Mouse (Mus musculus) gastrocnemius, adult 2 months (tissue): ENCODE data around the gene Cmtm4. TPM values are rescaled to one million over a fixed set of nuclear protein-coding genes. Genes with fewer than 3 reads are reported as not detected.
A peak's percentile ranks its signal among the peaks of the same experiment; 100 is the strongest.

Source experiments
- DNase-seq: peaks from one replicate; pipeline ENCODE4 v3.0.0; 2022
- H3K27ac ChIP-seq: fragments of 200-600 bp; 2 replicates; pipeline ENCODE4 v1.8.1; 2022; ENCODE audit warnings: mild to moderate bottlenecking
- H3K4me3 ChIP-seq: fragments of 200-600 bp; 2 replicates; pipeline ENCODE4 v1.8.1; 2022; ENCODE audit warnings: mild to moderate bottlenecking, moderate library complexity
- CTCF ChIP-seq: fragments of 200-600 bp; IDR thresholded peaks from 2 replicates; pipeline ENCODE4 v1.8.1; 2022; ENCODE audit warnings: antibody characterized with exemption, mild to moderate bottlenecking, moderate library complexity
- intact Hi-C: fragments of 180-260 bp; cut with DNase I; formaldehyde crosslinking; loops from one replicate; pipeline ENCODE4 v1.15.1; 2025
- long read RNA-seq, 2 experiments: library from polyadenylated mRNA; stranded (forward); transcript quantifications; one replicate each; pipeline ENCODE4 v2.0.0; 2021
- total RNA-seq, 2 experiments: library from RNA; stranded (reverse); gene quantifications; 2 replicates each; pipeline ENCODE4 v1.2.3; 2021

The Cmtm4 gene
- total RNA-seq, result 1 to 10 TPM; 3.9 to 5.7 TPM
- long read RNA-seq, experiment 1, full-length matches to known transcripts, result 3 of 7 reads
- long read RNA-seq, experiment 1, partial matches to known transcripts, result 0 of 7 reads
- long read RNA-seq, experiment 1, other reads (novel, unspliced or antisense), result 4 of 7 reads
- long read RNA-seq, experiment 2, full-length matches to known transcripts, result 1 of 2 reads
- long read RNA-seq, experiment 2, partial matches to known transcripts, result 0 of 2 reads
- long read RNA-seq, experiment 2, other reads (novel, unspliced or antisense), result 1 of 2 reads

DNA sequence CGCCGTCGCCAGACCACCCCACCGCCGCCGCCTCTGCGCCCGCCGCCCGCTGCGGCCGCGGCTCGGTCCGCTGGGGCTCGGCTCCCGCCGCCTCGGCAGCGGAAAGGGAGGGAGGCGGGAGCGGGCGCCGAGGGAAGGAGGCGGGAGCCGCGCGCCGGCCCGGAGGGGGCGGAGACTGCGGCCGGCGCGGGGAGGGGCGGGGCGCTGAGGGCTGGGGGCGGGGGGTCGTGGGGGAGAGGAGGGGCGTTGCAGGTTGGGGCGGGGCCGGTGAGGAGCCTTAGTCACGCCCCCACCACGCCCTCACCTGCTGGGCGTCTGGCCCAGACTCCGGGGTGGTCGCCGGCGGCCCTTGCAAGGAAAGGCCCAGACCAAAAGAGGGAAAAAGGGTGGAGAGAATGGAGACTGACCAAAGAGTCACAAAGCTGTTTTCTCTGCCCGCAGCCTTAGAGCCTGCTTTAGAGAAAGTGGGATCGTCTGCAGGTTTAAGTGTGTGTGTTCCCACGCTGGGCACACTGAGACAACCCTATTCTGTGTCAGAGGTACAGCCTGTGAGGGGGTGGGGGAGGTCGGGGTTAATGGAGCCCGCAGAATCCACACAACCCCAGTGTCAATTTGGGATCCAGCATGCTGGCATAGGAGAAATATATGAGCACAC is at the start of gene Cmtm4:
Cmtm4 (minus strand) TSS at position 105 of the 655 bp plus-strand sequence.
- TF ChIP-seq CTCF, result no peak
- intact Hi-C loops, result loop anchor here (5.0 kb wide), 1 partner anchor 36 kb away; no protein-coding TSS in a partner anchor
- peak; percentile 83 for DNase-seq
- H3K27ac ChIP-seq, result peak within 1 kb of the TSS; percentile 85
- H3K4me3 ChIP-seq, result peak within 1 kb of the TSS; percentile 89

- no peak overlapping the region for H3K4me3 ChIP-seq
- intact Hi-C loops, result no loop called here
- no peak for DNase-seq
- H3K27ac ChIP-seq, result no peak overlapping the region
- no peak for TF ChIP-seq CTCF
These were observed 49.6 kb upstream of the Cmtm4 start for GRCm38 (mm10) chr8:104445248-104445647.

GRCm38 (mm10) chr8:104443125-104443679 is 47.6 kb upstream of the Cmtm4 start:
- no peak for DNase-seq
- Histone ChIP-seq H3K27ac (peak overlapping the region; percentile 96), H3K4me3 (peak overlapping the region; percentile 92)
- intact Hi-C loops, result loop anchor here (5.0 kb wide), 1 partner anchor 81 kb away; no protein-coding TSS in a partner anchor
- no peak for TF ChIP-seq CTCF

DNA sequence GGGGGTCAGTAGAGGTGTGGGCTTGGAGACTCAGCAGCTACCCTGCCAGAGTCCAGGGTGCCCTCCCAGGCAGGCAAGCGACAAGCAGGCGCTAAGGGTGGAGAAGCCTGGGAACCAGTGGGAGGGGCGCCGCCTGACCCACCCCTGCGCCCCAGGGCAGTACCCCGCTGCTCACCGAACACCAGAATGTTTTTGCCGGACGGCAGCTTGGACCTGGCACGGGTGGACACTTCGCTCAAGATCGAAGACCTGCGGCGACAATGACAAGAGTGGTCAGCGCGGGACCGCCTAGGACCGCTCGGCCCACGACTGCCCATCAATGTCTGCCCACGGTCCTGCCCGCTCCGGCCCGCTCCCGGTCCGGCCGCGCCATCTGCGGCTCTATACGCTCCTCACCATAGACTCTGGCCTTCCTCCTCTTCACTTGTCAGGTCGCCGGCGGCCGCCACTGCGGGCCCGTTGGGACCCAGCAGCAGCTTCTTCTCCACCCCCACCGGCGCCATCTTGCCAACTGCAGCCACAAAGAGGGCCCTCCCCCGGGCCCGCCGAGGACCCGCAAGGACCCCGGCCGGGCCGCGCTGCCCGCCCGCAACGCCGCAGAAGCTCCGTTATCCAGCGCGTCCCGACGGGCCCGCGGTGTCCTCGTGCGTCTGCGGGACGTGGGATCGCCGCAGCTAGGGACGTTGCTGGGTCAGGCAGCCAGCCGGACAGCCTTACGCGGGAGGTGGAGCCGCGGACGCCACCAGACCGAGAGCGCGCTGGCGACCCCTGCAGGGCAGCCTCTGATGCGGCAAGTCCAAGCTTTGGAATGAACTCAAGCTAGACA is 46.9 kb upstream of the Cmtm4 start, which contains the start of gene Dync1li2:
Dync1li2 (minus strand) TSS at position 749 of the 826 bp plus-strand sequence.
- DNase-seq, result peak; percentile 95
- Histone ChIP-seq H3K27ac (peak within 1 kb of the TSS; percentile 96), H3K4me3 (peak within 1 kb of the TSS; percentile 92)
- TF ChIP-seq CTCF, result peak; percentile 94
- intact Hi-C loops, result loop anchor here (1.0 to 5.0 kb wide), 2 partner anchors 80 to 98 kb away; no protein-coding TSS in a partner anchor

GRCm38 (mm10) chr8:104441613-104442012 is 46.0 kb upstream of the Cmtm4 start:
- DNase-seq, result no peak
- H3K4me3 ChIP-seq, result peak overlapping the region; percentile 92
- intact Hi-C loops, result loop anchor here (1.0 to 5.0 kb wide), 2 partner anchors 79 to 97 kb away; no protein-coding TSS in a partner anchor
- H3K27ac ChIP-seq, result peak overlapping the region; percentile 96
- no peak for TF ChIP-seq CTCF

DNA sequence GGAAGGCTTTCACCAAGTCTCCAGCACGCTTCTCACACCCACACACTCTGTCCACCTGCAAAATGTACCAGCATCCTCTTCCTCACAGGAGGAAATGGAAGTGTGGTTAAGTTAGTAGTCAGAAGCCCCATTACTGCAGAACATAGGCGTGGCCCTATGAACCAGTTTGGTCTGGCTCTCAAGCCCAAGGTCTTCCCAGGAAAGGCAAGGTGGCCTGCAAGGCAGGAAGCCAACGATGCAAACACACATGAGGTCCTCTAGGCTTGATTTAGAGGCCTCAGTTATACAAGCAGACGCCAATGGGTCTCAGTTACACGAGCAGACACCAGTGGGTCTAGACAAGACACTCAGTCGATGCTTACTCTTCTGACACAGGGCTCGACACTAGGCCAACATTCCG is 43.9 kb upstream of the Cmtm4 start:
- Histone ChIP-seq H3K4me3 (no peak overlapping the region), H3K27ac (no peak overlapping the region)
- intact Hi-C loops, result loop anchor here (5.0 kb wide), 2 partner anchors 133 to 187 kb away; partner anchors contain the start of gene Cklf
- DNase-seq, result no peak
- no peak for TF ChIP-seq CTCF

DNA sequence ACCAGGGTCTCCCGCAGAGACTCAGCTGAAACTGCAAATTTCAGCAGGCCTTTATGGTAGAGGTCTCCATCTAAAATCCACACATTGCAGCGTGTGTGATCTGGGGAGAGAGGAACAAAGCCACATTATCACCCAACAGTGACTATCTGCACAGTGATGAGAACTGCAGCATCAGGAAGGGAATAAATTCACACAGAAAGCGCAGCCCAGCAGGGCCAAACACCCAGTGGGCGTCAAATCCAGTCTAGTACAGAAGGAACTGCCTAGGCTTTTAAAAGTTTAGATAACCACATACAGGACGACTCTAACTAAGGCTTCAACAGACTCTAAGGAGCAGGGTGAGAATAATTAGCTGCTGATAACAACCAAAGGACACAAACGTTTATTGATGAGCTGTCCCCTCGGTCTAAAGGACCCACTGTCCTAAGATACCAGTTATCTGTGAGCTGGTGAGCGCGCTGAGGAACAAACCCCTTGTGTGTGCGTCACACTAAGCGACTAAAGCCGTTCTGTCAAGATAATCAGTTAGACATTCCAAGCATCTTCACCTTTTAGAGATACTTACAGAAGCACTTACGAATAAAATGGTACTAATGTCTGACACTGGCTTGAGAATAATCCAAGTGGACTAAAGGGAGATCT is 42.0 kb upstream of the Cmtm4 start:
- Histone ChIP-seq H3K4me3 (no peak overlapping the region), H3K27ac (peak overlapping the region; percentile 81; the same call in 1 of the 2 replicates)
- intact Hi-C loops, result loop anchor here (5.0 kb wide), 2 partner anchors 135 to 185 kb away; partner anchors contain the start of gene Cklf
- DNase-seq, result no peak
- TF ChIP-seq CTCF, result no peak

- no peak for TF ChIP-seq CTCF
- Histone ChIP-seq H3K27ac (peak overlapping the region; percentile 81), H3K4me3 (peak overlapping the region; percentile 53)
- no peak for DNase-seq
- intact Hi-C loops, result loop anchor here (5.0 kb wide), 2 partner anchors 136 to 184 kb away; partner anchors contain the start of gene Cklf
These were observed 41.0 kb upstream of the Cmtm4 start for GRCm38 (mm10) chr8:104436591-104436990.

DNA sequence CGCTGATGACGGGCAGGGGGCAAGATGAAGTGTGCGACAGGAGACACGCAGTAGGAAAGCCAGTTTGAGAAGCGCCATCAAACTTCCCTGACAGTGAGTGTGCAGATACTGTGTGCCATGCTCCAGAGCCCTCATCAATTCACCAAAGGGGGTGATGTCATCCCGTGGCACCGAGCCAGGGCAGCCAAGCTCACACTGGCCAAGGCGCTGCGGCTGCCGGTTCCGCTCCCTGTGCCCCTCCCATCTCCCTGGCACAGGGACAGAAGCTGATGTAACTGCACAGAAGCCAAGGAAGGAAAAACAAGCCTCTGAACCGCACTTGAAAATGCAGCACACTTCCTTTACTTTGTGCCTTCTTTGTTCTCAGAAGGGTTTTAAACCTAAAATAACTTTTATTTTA is 40.4 kb upstream of the Cmtm4 start:
- intact Hi-C loops, result loop anchor here (5.0 kb wide), 2 partner anchors 136 to 184 kb away; partner anchors contain the start of gene Cklf
- TF ChIP-seq CTCF, result no peak
- Histone ChIP-seq H3K27ac (peak overlapping the region; percentile 81), H3K4me3 (peak overlapping the region; percentile 53)
- peak; percentile 99 for DNase-seq

DNA sequence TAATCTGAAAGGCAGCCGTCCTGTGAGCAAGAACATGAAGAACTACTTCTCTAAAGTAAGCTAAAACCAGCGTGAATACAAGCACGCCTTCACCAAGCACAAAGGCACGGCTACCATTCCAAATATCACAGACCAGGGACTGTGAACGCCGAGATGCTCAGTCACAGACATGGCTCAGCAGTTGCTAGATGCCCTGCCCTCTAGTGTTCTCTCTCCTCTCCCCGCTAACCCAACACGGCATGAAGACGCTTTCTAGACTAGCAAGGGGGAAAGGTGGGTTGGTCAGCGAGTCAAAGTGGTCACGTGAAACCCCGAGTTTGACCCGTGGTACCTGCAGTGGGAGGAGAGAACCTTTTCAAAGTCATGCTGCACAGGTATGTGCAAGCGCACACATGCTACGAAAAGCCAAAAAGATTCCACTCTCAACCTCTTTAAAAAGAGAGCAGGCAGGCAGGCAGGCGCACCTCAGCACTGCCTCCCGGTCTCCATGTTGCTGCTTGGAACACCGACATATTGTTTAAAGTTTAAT is 39.3 kb upstream of the Cmtm4 start:
- no peak overlapping the region for H3K4me3 ChIP-seq
- no peak for DNase-seq
- peak; percentile 15; the same call in 1 of the 2 replicates for TF ChIP-seq CTCF
- no peak overlapping the region for H3K27ac ChIP-seq
- intact Hi-C loops, result loop anchor here (5.0 kb wide), 3 partner anchors 38 to 183 kb away; partner anchors contain the start of genes Cklf and Cmtm4

- Histone ChIP-seq H3K4me3 (no peak overlapping the region), H3K27ac (0 out of 2 replicates have a peak overlapping the region, but pooled peaks have one; percentile 28)
- peak; percentile 43 for DNase-seq
- peak; percentile 7; the same call in 1 of the 2 replicates for TF ChIP-seq CTCF
- intact Hi-C loops, result loop anchor here (5.0 kb wide), 1 partner anchor 37 kb away; the partner anchor contains the start of gene Cmtm4
These were observed 38.7 kb upstream of the Cmtm4 start for GRCm38 (mm10) chr8:104434275-104434674.
